Mouse (Mus musculus) c-Kit-positive CD71-positive TER-119-negative erythroid progenitor cells, embryonic 14.5 days (primary cell): ENCODE measurements at regions not wholly inside any gene's neighbourhood (a gene's known extent, or its start where the extent isn't known, plus 50 kb on each side); places are given as distances from the start of the nearest gene placed in this dataset.

Experiments
- DNase-seq: peaks from one replicate; pipeline ENCODE4 v3.0.0-alpha.2; 2013; ENCODE audit warnings: low read depth

DNA sequence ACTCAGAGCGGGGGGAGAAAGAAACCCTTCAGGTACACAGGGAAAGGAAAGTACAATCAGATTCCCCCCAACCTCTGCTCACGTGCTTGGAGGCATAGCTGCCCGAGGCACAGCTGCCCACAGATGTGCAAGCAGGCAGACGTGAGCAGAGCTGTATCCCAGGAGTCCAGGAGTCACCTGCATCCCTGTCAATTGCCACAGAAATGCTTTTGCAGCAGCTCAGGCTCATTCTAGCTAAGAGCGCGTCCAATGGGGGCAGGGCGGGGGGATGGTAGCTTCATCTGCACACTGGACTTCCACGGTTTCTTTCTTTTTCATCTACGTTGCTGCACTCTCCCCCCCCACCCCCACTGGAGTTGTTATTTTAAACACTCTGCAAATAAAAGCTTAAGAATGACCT lies 66.0 kb upstream of the Fat4 start:
- no peak for DNase-seq

DNA sequence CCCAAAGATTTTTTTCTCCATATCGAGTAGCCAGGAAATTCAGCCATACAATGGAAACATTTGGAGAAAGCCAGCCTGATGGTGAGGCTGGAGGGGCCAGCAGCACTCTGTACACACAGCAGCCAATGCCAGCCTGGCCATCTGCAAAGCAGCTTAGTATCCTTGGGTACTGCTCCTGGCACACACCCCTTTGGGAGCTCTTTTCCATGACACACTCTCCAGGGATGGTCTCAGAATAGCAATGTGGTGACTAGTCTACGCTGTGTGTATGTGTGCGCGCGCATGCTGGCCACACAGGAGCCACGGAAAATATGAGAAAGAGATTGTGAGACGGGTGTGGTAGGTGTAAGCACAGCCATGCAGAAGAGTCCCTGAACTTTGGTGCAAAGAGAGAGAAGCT lies 66.4 kb upstream of the Fat4 start:
- DNase-seq: no peak

DNA sequence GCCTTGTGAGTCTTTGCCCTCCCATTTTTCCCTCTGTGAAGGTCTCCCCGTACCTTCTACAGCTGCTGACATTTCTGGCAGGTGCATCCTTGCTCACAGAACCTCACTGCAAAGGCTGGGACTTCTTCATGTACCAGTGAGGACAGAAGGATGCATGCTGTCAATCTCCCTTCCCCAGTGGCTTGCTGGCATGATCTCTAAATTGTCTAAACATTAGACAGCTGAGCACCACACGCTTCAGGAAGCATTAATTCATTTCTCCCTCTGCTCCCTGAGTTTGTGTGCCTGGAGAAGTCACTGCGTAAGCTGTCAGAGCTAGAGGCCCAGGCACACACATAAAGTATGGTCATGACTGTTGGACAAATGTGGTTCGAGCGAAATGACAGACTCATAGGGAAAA lies 69.1 kb upstream of the Fat4 start:
- no peak for DNase-seq

DNA sequence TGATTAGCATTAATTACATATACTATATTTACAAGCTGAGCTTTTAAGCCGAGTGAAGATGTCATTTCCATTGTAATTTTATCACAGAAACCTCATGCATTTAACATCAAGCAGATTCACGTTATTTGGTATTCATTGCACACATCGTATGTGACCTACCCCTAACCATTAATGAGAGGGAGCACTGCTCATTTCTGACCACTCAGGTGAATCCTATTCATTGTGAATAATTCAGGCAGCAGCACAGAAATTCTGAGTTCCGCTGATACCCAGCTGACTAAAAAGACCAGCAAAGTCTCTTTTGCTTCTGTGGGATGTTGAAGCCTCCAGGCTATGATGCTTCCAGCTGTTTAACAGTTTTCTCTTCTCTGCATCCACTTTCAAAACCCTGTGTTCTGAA lies 74.3 kb upstream of the Fat4 start:
- no peak for DNase-seq

DNA sequence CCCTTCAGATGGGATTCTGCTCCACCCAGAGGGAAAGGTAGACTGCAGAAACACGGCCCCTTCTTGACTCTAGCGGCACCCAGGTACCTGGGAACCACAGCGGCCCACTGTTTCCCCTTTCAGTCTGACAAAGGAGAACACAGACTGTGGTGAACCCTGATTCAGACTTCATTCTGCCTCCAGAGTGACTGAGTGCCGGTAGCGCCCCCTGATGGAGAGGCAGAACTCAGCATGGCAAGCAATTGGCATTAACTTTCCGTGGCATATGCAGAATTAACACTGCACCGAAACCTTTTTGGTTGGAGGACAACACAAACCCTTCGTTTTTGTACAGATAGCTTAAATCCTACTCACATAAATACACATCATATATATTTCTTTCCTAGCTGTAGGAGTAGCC lies 75.1 kb upstream of the Fat4 start:
- DNase-seq: no peak

DNA sequence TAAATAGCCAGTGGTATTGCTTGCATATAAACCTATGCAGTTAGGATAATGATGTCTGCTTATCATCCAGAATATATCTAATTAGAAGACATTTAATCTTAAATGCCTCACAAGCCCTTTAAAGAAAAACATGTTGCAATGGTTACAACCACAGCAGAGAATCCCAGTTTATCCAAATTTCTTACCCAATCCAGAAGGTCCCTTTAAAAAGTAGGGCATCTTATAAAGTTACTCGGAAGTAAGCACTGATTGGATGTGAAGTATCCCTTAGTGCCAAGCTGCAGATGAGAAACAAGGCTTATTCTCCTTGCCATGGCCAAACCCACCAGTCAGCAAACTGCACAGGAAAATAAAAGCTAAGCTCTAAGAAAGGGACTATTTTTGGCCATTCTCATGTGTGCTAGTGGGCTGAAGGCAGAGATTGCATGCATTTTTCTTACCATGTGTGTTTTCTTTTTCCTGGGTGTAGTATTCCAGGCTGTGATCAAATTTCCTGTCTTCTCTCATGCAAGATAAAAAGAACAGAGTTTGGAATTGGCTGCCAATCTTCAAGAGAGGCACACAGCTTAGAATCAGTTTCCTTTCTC lies 80.2 kb upstream of the Fat4 start:
- no peak for DNase-seq

DNA sequence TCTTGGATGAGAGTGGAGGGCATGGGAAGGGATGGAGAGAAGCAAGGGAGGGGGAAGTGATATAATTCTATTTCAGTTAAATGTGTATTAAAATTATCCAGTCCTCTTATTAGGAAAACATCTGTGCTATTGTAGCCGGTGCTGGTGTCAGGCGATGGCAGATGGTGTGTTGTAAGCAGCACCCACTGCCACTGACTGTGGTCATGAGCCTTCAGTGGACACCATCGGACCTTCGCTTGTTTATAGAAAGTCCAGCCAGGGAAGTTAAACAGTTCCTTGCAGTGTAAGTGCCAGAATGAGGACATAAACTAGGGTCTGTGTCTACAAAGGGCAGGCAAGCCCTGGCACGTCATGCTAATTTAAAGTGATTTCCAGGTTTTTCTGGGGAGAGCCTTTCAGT lies 80.7 kb upstream of the Fat4 start:
- DNase-seq: no peak

DNA sequence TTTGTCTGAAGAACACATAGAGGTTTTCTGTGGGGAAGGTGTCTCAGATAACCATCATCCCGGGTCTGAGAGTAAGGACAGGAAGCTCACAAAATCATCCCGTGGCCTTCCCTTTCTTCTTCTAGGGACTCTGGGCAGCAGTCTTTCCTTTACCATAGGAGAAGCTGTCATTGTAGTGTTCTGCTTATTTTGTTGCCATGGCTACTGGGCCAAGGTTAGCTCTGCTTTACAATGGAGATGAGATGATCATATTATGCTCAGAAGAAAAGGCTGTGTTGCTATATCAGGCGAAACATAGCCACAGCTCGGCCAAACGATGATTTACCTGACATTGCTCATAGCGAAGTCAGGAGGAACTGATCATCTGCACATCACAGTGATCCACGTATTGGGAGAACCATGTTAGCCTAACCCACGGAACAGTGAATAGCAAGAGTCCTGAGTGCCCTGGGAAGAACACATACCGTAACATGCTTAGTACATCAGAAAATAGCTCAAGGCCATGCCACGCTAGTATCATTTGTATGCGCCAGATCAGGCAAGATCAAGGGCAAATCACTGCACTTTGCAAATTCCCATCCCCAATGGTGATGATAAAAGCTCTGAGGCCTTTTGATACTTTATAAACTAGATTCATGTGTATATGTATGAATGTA lies 91.0 kb upstream of the Fat4 start:
- no peak for DNase-seq

DNA sequence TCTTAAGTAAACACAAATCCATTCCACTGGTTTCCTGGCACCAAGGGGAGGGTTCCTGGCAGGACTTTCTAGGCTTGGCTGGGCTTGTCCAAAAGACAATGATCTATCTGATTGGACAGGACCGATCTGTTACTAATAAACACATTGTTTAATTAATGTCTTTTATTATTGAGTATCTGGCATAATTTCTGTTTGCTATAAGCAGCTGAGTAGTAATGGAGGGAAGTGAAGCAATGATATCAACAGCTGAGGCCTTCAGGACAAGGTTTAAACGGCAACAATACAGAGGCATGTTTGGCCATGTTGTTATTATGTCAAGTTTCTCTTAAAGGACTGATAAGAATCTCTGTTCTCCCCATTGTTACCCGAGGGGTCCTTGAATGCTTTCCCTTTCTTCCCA lies 93.5 kb upstream of the Fat4 start:
- DNase-seq: no peak

DNA sequence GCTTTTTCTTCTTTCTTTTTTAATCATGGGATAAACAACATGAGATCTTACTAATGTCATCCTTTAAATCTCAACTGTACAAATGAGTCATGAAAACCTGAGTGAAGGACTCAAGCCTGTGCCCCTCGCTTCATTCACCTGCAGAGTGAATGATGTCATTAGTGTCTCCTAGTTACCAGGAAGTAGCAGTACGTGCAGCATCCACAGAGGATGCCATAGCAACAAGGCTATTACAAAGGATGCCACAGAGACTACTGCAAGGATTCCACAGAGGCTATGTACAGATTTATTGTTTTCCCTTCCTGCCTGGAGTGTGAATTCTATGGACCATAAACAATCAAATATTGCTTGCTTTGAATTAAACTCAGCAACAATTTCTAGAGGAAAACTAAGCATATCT lies 98.0 kb upstream of the Fat4 start:
- DNase-seq: no peak

DNA sequence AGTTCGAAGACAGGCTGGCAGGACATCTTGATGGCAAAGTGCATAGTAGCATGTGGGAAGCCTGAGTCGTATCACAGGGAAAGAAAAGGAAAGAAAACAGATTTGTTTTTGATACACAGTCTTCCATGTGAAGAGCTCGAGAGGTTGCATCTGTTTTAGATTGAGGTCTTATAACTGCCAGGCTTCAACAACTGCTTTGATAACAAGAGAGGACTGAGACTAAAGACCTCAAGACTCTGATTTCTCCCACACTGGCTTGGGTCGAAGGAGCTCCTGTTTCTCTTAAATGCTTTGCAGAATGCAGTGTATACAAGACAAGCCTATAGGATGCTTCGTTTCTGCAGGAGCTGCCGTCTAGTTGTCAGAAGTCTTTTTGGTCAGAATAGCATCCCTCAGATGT lies 103.0 kb upstream of the Fat4 start:
- DNase-seq: no peak

DNA sequence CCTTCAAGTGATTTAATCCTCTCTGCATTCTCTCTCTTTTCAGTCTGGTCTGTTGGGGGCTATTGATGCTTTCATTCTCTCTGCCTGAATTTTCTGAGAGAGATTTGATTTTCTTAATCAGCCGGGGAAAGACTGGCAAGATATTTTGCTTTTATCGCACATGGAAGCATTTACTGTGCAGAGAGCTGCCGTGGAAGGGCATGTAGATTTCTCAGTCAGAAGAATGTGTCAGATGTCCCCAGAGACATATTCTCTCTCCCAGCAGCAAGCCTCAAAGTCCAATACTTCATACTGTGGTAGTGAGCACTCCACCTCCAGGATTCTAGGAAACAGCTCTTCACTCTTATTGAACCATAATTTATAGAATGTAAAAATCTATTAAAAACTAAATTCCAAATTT lies 103.7 kb upstream of the Fat4 start:
- DNase-seq: no peak

DNA sequence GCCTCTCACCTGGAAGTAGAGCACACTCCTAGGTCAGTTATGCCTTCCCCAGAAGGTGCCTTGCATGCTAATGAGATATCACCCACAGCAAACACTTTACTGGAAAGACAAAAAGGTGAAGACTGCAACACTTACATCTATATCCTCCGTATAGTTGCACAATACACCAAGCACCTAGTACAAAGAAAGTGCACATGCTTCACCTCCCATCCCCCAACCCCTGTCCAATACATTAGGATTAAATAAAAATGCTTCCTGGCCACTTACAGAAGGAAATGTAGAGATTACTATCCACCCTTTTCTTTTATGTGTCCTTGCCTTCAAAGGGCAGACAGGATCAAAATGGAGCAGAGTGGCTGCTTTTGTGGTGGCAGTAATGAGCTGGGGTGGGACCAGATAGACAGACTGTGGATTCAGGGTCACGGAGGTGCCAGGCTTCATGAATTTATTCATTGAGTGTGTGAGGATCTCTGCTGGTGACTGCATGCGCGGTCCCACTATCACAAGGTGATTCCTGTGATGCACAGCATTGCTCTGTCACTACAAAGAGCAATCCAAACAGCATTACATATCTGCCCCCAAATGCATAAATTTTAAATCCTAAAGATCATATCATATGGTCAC lies 109.9 kb upstream of the Fat4 start:
- DNase-seq: no peak

DNA sequence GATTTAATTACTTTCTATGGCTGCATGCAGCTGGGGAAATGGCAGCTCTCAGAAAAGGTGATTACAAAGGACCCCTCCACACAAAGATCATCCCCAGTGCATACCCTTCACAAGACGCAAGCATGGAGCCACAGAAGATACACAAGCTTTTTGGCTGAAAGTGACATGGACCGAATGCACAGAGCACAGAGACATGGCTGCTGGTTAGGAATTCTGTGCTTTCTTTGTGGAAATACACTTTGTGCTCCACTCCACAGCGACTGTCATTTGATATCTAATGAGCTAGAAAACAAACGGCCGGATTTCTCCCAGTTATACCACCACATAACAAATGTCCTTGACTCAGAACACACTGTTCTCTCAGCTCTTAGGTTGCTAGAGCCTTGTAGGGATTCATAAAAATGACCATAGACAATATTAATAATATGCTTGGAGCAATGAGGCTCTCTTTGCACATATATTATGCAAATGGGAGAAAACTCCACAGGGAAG lies 132.1 kb upstream of the Fat4 start:
- DNase-seq: no peak

DNA sequence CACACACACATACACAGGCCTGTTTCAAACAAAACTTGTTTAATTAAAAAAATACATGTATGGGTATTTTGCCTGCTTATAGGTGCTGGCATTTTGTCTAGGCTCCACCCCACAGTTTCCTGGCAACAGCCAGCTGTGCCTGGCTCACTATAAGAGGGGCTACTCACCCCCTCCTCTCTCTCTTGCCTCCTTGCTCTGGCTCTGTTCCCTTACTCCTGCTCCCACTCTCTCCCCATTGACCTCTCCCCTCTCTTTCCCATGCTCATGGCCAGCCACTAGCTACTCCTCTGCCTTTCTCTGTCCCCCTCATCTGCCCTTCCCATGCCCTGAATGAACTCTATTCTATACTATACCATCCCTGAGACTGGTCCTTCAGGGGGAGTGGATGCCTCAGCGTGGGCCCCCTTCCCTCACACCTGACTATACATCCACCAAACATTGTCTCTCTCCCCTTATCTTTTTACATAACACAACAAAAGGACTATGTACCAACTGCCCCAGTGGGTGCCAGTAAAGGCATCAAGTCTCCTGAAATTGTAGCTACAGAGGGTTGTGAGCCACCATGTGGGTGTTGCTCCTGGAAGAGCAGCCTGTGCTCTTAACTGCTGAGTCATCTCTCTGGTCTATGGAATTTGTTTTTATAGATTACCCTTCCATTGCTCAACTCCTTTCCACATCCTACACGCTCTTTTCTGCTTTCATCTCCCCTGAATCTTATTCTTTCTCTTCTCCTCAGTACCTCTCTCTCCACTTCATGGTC lies 133.1 kb upstream of the Fat4 start:
- no peak for DNase-seq

DNA sequence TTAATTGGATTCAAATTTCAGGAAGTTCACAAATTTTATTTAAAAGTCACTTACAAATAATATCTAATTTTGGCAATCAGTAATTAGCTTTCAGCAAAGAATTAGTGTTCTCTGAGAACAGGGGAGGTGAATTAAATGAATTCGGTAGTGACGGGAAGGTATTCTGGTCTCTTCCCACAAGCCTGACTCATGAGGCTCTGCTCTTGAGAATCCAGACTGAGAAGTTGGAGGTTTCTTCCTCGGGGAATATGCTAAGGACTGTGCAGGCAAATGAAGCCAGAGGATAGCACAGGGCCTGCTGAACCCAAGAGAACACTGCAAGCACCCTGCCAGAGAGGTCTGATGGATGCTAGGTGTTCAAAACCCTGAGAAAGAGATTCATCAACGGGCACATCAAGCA lies 144.6 kb upstream of the Fat4 start:
- DNase-seq: no peak

DNA sequence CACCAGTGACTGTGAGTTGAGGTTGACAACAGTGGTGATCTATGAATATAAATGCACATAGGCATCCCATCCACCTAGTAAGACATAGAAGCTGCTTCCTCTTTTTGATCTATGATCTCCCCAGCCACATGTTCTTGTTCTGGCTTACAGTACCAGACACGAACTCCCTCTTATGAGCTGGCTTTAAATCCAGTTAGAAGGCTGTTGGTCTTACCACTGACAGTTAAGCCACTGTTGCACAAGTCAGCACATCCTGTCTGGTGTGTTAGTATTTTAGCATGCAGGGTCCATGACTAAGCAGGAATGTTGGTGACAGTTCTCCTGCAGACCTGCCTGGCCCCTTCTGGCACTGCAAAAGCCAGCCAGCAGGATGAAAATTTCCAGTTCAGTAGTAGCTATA lies 164.1 kb upstream of the Fat4 start:
- no peak for DNase-seq

DNA sequence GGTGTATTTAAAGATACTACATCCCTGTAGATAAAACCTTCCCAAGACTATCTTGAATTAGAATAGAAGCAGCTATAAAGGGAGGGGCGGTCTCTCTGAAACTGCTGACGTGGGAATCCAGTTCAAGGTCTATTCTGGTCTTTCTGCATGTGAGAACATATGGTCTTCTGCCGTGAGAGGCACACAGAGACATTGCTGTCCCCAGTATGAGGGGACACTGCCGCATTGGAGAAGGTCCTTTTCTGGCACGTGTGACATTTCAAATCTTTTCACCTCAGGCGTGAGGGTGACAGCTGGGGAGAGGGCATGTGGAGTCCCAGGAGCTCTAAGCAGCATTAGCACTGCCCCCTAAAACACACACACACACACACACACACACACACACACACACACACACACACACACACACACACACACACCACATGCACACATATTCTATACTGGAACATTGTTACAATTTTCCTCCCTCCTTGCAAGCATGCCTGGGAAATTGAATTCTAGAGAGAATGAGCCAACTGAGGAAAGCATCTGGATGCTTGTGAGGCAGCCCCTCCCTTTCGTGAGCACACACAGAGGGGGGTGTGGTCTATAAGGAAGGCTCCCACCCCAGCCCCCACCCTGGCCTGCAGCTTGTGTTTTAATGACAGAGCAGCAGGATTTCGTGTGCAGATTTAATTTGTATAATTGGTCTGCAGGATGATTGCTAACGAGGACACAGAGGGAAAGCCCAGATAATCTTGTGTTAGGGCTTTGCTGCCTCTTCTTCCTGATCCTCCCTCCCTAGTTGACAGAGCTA lies 174.5 kb upstream of the Fat4 start:
- DNase-seq: no peak

DNA sequence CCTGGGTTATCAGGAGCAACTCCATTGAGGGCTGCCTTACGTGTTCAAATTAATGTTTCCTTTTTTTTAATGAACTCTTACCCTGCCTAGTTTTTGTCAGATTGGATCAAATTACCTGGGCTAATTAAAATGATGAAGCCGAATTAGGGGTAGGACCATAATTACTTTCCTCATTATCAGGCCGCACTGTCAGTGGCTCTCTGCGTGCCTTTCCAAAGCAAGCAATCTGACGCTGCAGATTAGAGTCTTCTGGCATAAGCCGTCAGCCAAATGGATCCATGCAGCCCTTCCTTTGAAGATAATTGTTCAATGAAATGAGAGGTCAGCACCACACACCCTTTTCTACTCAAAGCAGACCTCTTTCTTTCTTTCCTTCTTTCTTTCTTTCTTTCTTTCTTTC lies 175.5 kb upstream of the Fat4 start:
- DNase-seq: no peak

DNA sequence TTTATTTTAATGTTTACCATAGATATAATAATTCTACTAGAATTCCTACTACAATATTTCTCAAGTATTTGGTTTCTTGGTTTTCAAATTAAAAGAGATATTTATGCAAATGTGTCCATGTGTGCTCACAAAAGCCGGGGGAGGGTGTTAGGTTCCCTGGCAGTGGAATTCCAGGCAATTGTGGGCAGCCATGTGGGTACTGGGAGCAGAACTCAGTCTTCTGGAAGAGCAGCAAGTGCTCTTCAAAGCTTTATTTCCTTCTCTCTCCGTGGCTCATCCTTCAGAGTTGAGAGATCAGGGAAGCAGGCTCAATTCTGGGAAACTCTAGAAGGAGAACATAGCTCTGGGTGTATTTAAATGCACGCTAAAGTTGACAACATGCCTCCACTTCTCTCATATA lies 178.8 kb upstream of the Fat4 start:
- no peak for DNase-seq

DNA sequence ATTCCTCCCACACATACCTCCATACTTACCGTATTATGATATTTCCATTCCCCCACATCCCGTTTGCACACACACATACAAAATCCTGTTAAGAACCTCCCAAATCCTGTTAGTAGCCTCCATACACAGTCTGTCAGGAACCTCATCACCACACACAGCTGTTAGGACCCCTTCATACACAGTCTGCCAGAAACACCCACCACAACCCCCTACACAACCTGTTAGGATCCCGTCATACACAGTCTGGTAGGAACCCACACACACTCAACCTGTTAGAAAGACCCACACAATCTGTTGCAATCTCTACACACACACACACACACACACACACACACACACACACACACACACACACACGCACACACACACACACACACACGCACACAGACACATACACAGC lies 187.5 kb upstream of the Fat4 start:
- DNase-seq: no peak

DNA sequence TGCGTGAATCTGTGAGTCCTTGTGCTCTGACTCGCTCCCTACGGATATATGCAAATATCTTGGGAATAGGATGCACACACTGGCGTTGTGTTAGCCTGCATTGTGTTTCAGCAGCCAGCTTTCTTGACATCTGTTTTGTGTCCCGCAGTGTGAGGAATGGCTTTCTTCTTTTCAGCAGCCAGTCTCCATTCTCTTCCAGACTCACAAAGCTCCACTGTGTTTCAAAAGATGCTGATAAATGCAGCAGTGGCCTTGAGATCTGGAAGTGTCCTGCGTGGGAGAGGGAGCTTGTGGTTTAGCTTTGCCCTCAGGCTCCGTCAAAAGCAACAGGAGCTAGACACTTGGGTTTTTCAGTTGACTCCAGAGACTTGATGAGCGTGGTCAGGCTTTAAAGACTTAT lies 188.9 kb upstream of the Fat4 start:
- no peak for DNase-seq
